Comparison of ENCODE assay signal across 10 mouse cellular contexts in the genomic region with DNA sequence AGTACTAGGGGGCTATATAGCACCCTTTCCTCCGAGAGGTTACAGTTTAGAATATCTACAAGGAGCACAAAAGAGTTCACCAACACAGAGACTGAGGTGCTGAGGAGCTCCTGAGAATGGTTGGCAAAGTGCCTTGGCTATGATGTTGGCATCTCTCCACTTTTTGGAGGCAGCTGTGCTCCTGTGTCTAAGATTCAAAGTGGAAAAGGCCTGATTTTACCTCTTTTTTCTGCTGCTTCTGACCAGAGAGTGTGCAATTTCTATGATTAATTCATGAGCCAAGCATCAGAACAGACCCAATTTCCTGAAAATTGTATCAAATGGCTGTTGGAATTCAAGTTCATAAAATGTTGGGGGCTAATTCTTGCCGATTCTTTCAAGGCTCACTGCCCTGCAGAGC.
DNase-seq lines count a peak whose midpoint lies in the region; ATAC-seq and TF ChIP-seq lines count a peak whose summit lies in the region.
"Had no signal": no experiment of that assay in that cellular context is flagged by ENCODE, and none has a peak within 500 bp of the region (broad histone marks: within the 10 kb centered on the region; RNA-seq: fewer than 3 reads in every experiment).

No protein-coding gene starts in this region.

- peak overlapping the region; percentile 14; the same call in 1 of the 2 replicates for H3K27ac ChIP-seq in forebrain, embryonic 12.5 days
- H3K27ac ChIP-seq in forebrain, embryonic 10.5 days: no peak overlapping the region
- H3K27ac ChIP-seq in kidney, embryonic 15.5 days: peak overlapping the region; percentile 73
- peak overlapping the region; percentile 58 for H3K27ac ChIP-seq in embryonic facial prominence, embryonic 13.5 days
- no peak overlapping the region for H3K27ac ChIP-seq in thymus, adult 2 months (ENCODE audit: control insufficient read depth, insufficient read depth, low read length)
- no peak overlapping the region for H3K27ac ChIP-seq in intestine, embryonic 15.5 days
- H3K27ac ChIP-seq: liver, embryonic 13.5 days had no signal

- peaks cover 2% of the 10 kb centered on the region; the same call in 1 of the 2 replicates for H3K27me3 ChIP-seq in forebrain, embryonic 12.5 days
- peaks cover 6% of the 10 kb centered on the region; the same call in 1 of the 2 replicates for H3K27me3 ChIP-seq in forebrain, embryonic 10.5 days (ENCODE audit: poor library complexity, severe bottlenecking)
- no peaks in the 10 kb centered on the region for H3K27me3 ChIP-seq in kidney, embryonic 15.5 days
- H3K27me3 ChIP-seq in embryonic facial prominence, embryonic 13.5 days: no peaks in the 10 kb centered on the region
- H3K27me3 ChIP-seq in thymus, adult 2 months (ENCODE audit: control insufficient read depth, insufficient read depth, low read length): no peaks in the 10 kb centered on the region
- no peaks in the 10 kb centered on the region for H3K27me3 ChIP-seq in intestine, embryonic 15.5 days (replicated peaks)
- H3K27me3 ChIP-seq: liver, embryonic 13.5 days had no signal

- no peak overlapping the region for H3K4me2 ChIP-seq in forebrain, embryonic 12.5 days
- no peak overlapping the region for H3K4me2 ChIP-seq in kidney, embryonic 15.5 days
- H3K4me2 ChIP-seq in embryonic facial prominence, embryonic 13.5 days: no peak overlapping the region
- no peak overlapping the region for H3K4me2 ChIP-seq in intestine, embryonic 15.5 days (replicated peaks)
- H3K4me2 ChIP-seq: liver, embryonic 13.5 days had no signal

- no peak for TF ChIP-seq POLR2A in thymus, adult 2 months (IDR thresholded peaks at IDR 0.05; ENCODE audit: control insufficient read depth, extremely low read depth, insufficient read depth, low read length, poor library complexity)

- no peak overlapping the region for H3K4me3 ChIP-seq in forebrain, embryonic 12.5 days (replicated peaks)
- no peak overlapping the region for H3K4me3 ChIP-seq in forebrain, embryonic 10.5 days
- no peak overlapping the region for H3K4me3 ChIP-seq in kidney, embryonic 15.5 days (replicated peaks)
- no peak overlapping the region for H3K4me3 ChIP-seq in embryonic facial prominence, embryonic 13.5 days
- no peak overlapping the region for H3K4me3 ChIP-seq in thymus, adult 2 months (ENCODE audit: control insufficient read depth, insufficient read depth, low read length)
- H3K4me3 ChIP-seq in intestine, embryonic 15.5 days (replicated peaks): no peak overlapping the region
- H3K4me3 ChIP-seq: liver, embryonic 13.5 days had no signal

- no peak for TF ChIP-seq CTCF in thymus, adult 2 months (IDR thresholded peaks at IDR 0.05; ENCODE audit: borderline replicate concordance, control insufficient read depth, extremely low read depth, insufficient read depth, low read length, poor library complexity)

- H3K36me3 ChIP-seq in forebrain, embryonic 12.5 days (replicated peaks): no peaks in the 10 kb centered on the region
- no peaks in the 10 kb centered on the region for H3K36me3 ChIP-seq in forebrain, embryonic 10.5 days (replicated peaks)
- no peaks in the 10 kb centered on the region for H3K36me3 ChIP-seq in kidney, embryonic 15.5 days
- H3K36me3 ChIP-seq in embryonic facial prominence, embryonic 13.5 days: no peaks in the 10 kb centered on the region
- H3K36me3 ChIP-seq in thymus, adult 2 months (ENCODE audit: control insufficient read depth, insufficient read depth, low read length): no peaks in the 10 kb centered on the region
- no peaks in the 10 kb centered on the region for H3K36me3 ChIP-seq in intestine, embryonic 15.5 days
- H3K36me3 ChIP-seq: liver, embryonic 13.5 days had no signal

- no peak for DNase-seq in forebrain, embryonic 10.5 days (ENCODE audit: extremely low spot score, low spot score)
- DNase-seq in kidney, adult 18-20 months: no peak
- DNase-seq in 3T3-L1 (ENCODE audit: low read depth, low spot score): peak; percentile 59
- no peak for DNase-seq in thymus, adult 2 months
- DNase-seq: liver, embryonic 13.5 days had no signal

- no peaks in the 10 kb centered on the region for H3K9me3 ChIP-seq in forebrain, embryonic 12.5 days
- H3K9me3 ChIP-seq in forebrain, embryonic 10.5 days: no peaks in the 10 kb centered on the region
- no peaks in the 10 kb centered on the region for H3K9me3 ChIP-seq in kidney, embryonic 15.5 days (replicated peaks)
- H3K9me3 ChIP-seq in embryonic facial prominence, embryonic 13.5 days: no peaks in the 10 kb centered on the region
- no peaks in the 10 kb centered on the region for H3K9me3 ChIP-seq in intestine, embryonic 15.5 days
- H3K9me3 ChIP-seq: liver, embryonic 13.5 days had no signal

- WGBS in forebrain, embryonic 12.5 days: 58% methylated on average over 2 of the region's 2 CpGs
- 86% methylated on average over 2 of the region's 2 CpGs for WGBS in forebrain, embryonic 10.5 days
- 41% methylated on average over 2 of the region's 2 CpGs for WGBS in kidney, embryonic 15.5 days
- 42% methylated on average over 2 of the region's 2 CpGs for WGBS in embryonic facial prominence, embryonic 13.5 days
- 97% methylated on average over 2 of the region's 2 CpGs for WGBS in thymus, adult 2 months
- 68% methylated on average over 2 of the region's 2 CpGs for WGBS in intestine, embryonic 15.5 days

- ATAC-seq in forebrain, embryonic 12.5 days (ENCODE audit: low FRiP score): no peak
- ATAC-seq in kidney, embryonic 15.5 days (replicated peaks; ENCODE audit: low FRiP score): no peak
- no peak for ATAC-seq in embryonic facial prominence, embryonic 13.5 days (ENCODE audit: insufficient number of reproducible peaks, insufficient read depth, low FRiP score, low TSS enrichment, low read depth)
- ATAC-seq in intestine, embryonic 15.5 days: no peak
- ATAC-seq: intestine, embryonic 16.5 days had no signal

- H3K4me1 ChIP-seq in forebrain, embryonic 12.5 days: peaks cover 4% of the 10 kb centered on the region; the same call in 1 of the 2 replicates
- H3K4me1 ChIP-seq in forebrain, embryonic 10.5 days: 0 out of 2 replicates have a peak, but pooled peaks cover 2% of the 10 kb centered on the region
- H3K4me1 ChIP-seq in kidney, embryonic 15.5 days: peaks cover 35% of the 10 kb centered on the region
- peaks cover 30% of the 10 kb centered on the region for H3K4me1 ChIP-seq in embryonic facial prominence, embryonic 13.5 days
- H3K4me1 ChIP-seq in thymus, adult 2 months (replicated peaks; ENCODE audit: control insufficient read depth, insufficient read depth, low read length): no peaks in the 10 kb centered on the region
- peaks cover 4% of the 10 kb centered on the region; the same call in 1 of the 2 replicates for H3K4me1 ChIP-seq in intestine, embryonic 15.5 days (replicated peaks)

- H3K9ac ChIP-seq in forebrain, embryonic 12.5 days: no peak overlapping the region
- no peak overlapping the region for H3K9ac ChIP-seq in kidney, embryonic 15.5 days
- no peak overlapping the region for H3K9ac ChIP-seq in embryonic facial prominence, embryonic 13.5 days
- no peak overlapping the region for H3K9ac ChIP-seq in intestine, embryonic 15.5 days
- H3K9ac ChIP-seq: liver, embryonic 13.5 days had no signal

Comparison
In these comparisons a context has a peak if more than half of its experiments do, and no peak if none do; other contexts are left out.
1. H3K27ac ChIP-seq: peak in forebrain, embryonic 12.5 days (single experiment), kidney, embryonic 15.5 days (single experiment) and embryonic facial prominence, embryonic 13.5 days (single experiment); none in forebrain, embryonic 10.5 days (single experiment), thymus, adult 2 months (single experiment) and intestine, embryonic 15.5 days (single experiment).